Mouse (Mus musculus) thymus, adult 2 months (tissue): Measurements from ENCODE around the gene Ttc39a. TPM values are rescaled to one million over a fixed set of nuclear protein-coding genes. Genes with fewer than 3 reads are reported as not detected.

ENCODE experiments used
- DNase-seq: peaks from one replicate; pipeline ENCODE4 v3.0.0; 2021
- H3K27ac ChIP-seq: fragments of 200-500 bp; 2 replicates; pipeline ENCODE4 v1.5.1; 2012; ENCODE audit warnings: low read length, control low read depth; ENCODE audit not compliant: control insufficient read depth, insufficient read depth
- H3K27me3 ChIP-seq: fragments of 200-500 bp; 2 replicates; pipeline ENCODE4 v1.6.1; 2012; ENCODE audit warnings: mild to moderate bottlenecking, low read length, moderate library complexity, mixed read lengths; ENCODE audit not compliant: control insufficient read depth, insufficient read depth
- H3K36me3 ChIP-seq: fragments of 200-500 bp; 2 replicates; pipeline ENCODE4 v1.6.1; 2012; ENCODE audit warnings: mild to moderate bottlenecking, low read length, moderate library complexity; ENCODE audit not compliant: control insufficient read depth, insufficient read depth
- H3K4me1 ChIP-seq: fragments of 200-500 bp; replicated peaks from 2 replicates; pipeline ENCODE4 v1.6.1; 2012; ENCODE audit warnings: low read length; ENCODE audit not compliant: control insufficient read depth, insufficient read depth
- H3K4me3 ChIP-seq: fragments of 200-500 bp; 2 replicates; pipeline ENCODE4 v1.5.1; 2012; ENCODE audit warnings: mild to moderate bottlenecking, low read length, control low read depth, moderate library complexity; ENCODE audit not compliant: control insufficient read depth, insufficient read depth
- CTCF ChIP-seq: fragments of 200-500 bp; IDR thresholded peaks from 2 replicates; pipeline ENCODE4 v1.5.1; 2012; ENCODE audit warnings: mild to moderate bottlenecking, control low read depth, low read length, moderate library complexity, borderline replicate concordance; ENCODE audit not compliant: control insufficient read depth, poor library complexity, insufficient read depth; ENCODE audit errors: extremely low read depth
- POLR2A ChIP-seq: fragments of 200-500 bp; IDR thresholded peaks from 2 replicates; pipeline ENCODE4 v1.6.1; 2012; ENCODE audit warnings: mild to moderate bottlenecking, low read length, control low read depth, moderate library complexity; ENCODE audit not compliant: control insufficient read depth, poor library complexity, insufficient read depth; ENCODE audit errors: extremely low read depth
- WGBS: fragments of 180-500 bp; shearing (Covaris S2); methylation state at CpG from one replicate; pipeline ENCODE4 v1.1.7; 2018; 5-methylcytosine and 5-hydroxymethylcytosine counted together
- polyA plus RNA-seq: library from polyadenylated mRNA; depleted of rRNA; stranded (reverse); fragments of >200 nt; gene quantifications from 2 replicates; pipeline ENCODE4 v1.2.3, GENCODE M21; 2012; rRNA removed

The Ttc39a gene
- polyA plus RNA-seq, 1 experiment: 15.0 TPM

DNA sequence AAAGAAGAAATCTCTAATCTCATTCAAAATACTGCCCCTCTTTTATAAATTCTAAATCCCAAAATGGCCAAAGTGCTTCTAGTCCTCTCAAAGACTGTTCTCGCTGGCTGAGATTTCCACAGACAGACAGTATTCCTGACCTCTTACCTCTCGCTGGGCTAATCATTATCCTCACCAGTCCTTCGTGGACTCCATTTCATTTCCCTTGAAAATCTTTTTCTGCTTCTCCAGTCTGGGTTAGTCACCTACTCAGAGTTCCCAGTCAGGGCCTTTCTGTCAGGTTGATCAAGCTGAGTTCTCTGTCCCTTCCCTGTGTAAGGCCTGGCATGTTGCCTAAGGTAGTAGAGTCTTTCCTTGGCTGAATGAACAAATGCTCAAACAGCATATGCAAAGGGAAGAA is 71.0 kb downstream of the Ttc39a start:
- TF ChIP-seq POLR2A (no peak), CTCF (no peak)
- no peaks in the 10 kb centered on the region for H3K36me3 ChIP-seq
- H3K27ac ChIP-seq: no peak overlapping the region
- H3K4me1 ChIP-seq: no peaks in the 10 kb centered on the region
- 95% methylated on average over 3 of the region's 3 CpGs for WGBS
- no peak for DNase-seq
- H3K4me3 ChIP-seq: no peak overlapping the region
- no peaks in the 10 kb centered on the region for H3K27me3 ChIP-seq

- no peak overlapping the region for H3K27ac ChIP-seq
- TF ChIP-seq POLR2A: no peak
- TF ChIP-seq CTCF: no peak
- no peak for DNase-seq
- H3K27me3 ChIP-seq: no peaks in the 10 kb centered on the region
- no peak overlapping the region for H3K4me3 ChIP-seq
- no peaks in the 10 kb centered on the region for H3K36me3 ChIP-seq
- H3K4me1 ChIP-seq: no peaks in the 10 kb centered on the region
- WGBS: 59% methylated on average over 2 of the region's 2 CpGs
Observed at GRCm38 (mm10) chr4:109481424-109481823, 75.0 kb downstream of the Ttc39a start.

GRCm38 (mm10) chr4:109482701-109483100 is 76.3 kb downstream of the Ttc39a start:
- no peak overlapping the region for H3K27ac ChIP-seq
- no peak overlapping the region for H3K4me3 ChIP-seq
- WGBS: 100% methylated on average over 1 of the region's 1 CpGs
- DNase-seq: no peak
- H3K4me1 ChIP-seq: no peaks in the 10 kb centered on the region
- no peak for TF ChIP-seq POLR2A
- no peak for TF ChIP-seq CTCF
- H3K36me3 ChIP-seq: no peaks in the 10 kb centered on the region
- no peaks in the 10 kb centered on the region for H3K27me3 ChIP-seq

DNA sequence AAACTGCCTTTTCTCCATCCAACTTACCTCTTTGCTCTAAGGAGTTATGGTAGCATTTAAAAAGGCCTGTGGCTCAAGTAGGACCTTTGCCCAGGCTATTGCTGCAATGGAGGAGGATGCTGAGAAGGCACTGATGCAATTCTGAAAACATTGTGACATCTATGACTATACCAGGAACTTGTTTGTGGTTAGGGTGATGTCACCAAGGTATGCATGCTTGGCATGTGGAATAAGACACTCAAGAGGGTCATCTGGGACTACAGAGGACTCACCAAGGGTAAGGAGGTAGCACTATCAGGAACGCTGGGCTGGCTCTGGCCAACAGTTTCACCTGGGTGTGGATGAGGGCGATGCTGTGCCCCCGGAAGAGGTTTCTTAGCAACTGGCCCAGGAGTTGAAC is 78.2 kb downstream of the Ttc39a start, which contains the start of gene Rnf11:
Gene Rnf11 (minus strand): TSS at position 108 of the 400 bp plus-strand sequence.
- no peaks in the 10 kb centered on the region for H3K4me1 ChIP-seq
- TF ChIP-seq CTCF (no peak), POLR2A (no peak)
- WGBS: 83% methylated on average over 3 of the region's 3 CpGs

GRCm38 (mm10) chr4:109488812-109489211 is 82.4 kb downstream of the Ttc39a start:
- Histone ChIP-seq H3K4me1 (no peaks in the 10 kb centered on the region), H3K27ac (no peak overlapping the region), H3K27me3 (no peaks in the 10 kb centered on the region), H3K36me3 (no peaks in the 10 kb centered on the region), H3K4me3 (no peak overlapping the region)
- no peak for DNase-seq
- WGBS: 90% methylated on average over 1 of the region's 1 CpGs
- no peak for TF ChIP-seq CTCF
- no peak for TF ChIP-seq POLR2A

More for the DNA sequence above, 78.2 kb downstream of the Ttc39a start, which contains the start of gene Rnf11:
- no peak within 1 kb of the TSS for H3K4me3 ChIP-seq
- no peak for DNase-seq
- no peaks in the 10 kb centered on the region for H3K36me3 ChIP-seq
- H3K27me3 ChIP-seq: no peaks in the 10 kb centered on the region
- H3K27ac ChIP-seq: no peak within 1 kb of the TSS

- H3K36me3 ChIP-seq: no peaks in the 10 kb centered on the region
- TF ChIP-seq POLR2A (no peak), CTCF (no peak)
- H3K27ac ChIP-seq: no peak overlapping the region
- H3K27me3 ChIP-seq: no peaks in the 10 kb centered on the region
- no peaks in the 10 kb centered on the region for H3K4me1 ChIP-seq
- DNase-seq: no peak
- H3K4me3 ChIP-seq: no peak overlapping the region
Observed at GRCm38 (mm10) chr4:109493581-109493980, 87.2 kb downstream of the Ttc39a start.

Other genes with a start within 250 kb of the Ttc39a start
- gene Osbpl9, start 204.4 kb upstream of the Ttc39a start, polyA plus RNA-seq: 87.0 and 93.2 TPM in 2 replicates
- 0.10 TPM in 1 of 2 replicates, not detected in the other for gene Calr4, start 172.1 kb upstream of the Ttc39a start, polyA plus RNA-seq
- gene Eps15, start 126.4 kb upstream of the Ttc39a start, polyA plus RNA-seq: 14.1 and 16.0 TPM in 2 replicates
- 16.1 and 23.8 TPM in 2 replicates for gene Rnf11, start 78.1 kb downstream of the Ttc39a start, polyA plus RNA-seq
- not detected in 2 replicates for gene 4930522H14Rik, start 124.7 kb downstream of the Ttc39a start, polyA plus RNA-seq